Mouse (Mus musculus) CH12.LX (cell line): ENCODE results near the gene Abcd1. TPM values are rescaled to one million over a fixed set of nuclear protein-coding genes. Genes with fewer than 3 reads are reported as not detected.

ENCODE experiments used
- DNase-seq: peaks from one replicate; pipeline ENCODE4 v3.0.0-alpha.2; 2013; ENCODE audit errors: extremely low read depth
- H3K27ac ChIP-seq: 2 replicates; pipeline ENCODE4 v1.5.1; 2012; ENCODE audit warnings: low read depth, mild to moderate bottlenecking, control low read depth, moderate library complexity; ENCODE audit not compliant: insufficient read depth
- H3K27me3 ChIP-seq: replicated peaks from 2 replicates; pipeline ENCODE3; 2012; ENCODE audit warnings: inconsistent platforms
- H3K36me3 ChIP-seq, 2 experiments: replicated peaks in 1 of 2; 2 replicates each; pipeline versions ENCODE3 to v1.6.1; 2012; ENCODE audit warnings: inconsistent platforms in 1 of 2, low read length in 1 of 2, mild to moderate bottlenecking in 1 of 2, mixed read lengths in 1 of 2, moderate library complexity in 1 of 2; ENCODE audit not compliant: control insufficient read depth in 1 of 2, insufficient read depth in 1 of 2
- H3K4me1 ChIP-seq, 2 experiments: 2 replicates each; pipeline ENCODE4 v1.6.1; 2012; ENCODE audit warnings: inconsistent platforms in 1 of 2, moderate library complexity in 1 of 2; ENCODE audit not compliant: insufficient read depth in 2 of 2, control insufficient read depth in 1 of 2
- H3K4me2 ChIP-seq: 2 replicates; pipeline ENCODE4 v1.6.1; 2012; ENCODE audit warnings: low read depth, mild to moderate bottlenecking, control low read depth; ENCODE audit not compliant: poor library complexity, insufficient read depth, severe bottlenecking
- H3K4me3 ChIP-seq, 3 experiments: fragments of 150-350 bp in 1 of 3; sonication (generic) in 1 of 3; replicated peaks in 1 of 3; 2 replicates each; pipeline versions ENCODE3 to v1.5.1; 2011 to 2012; ENCODE audit warnings: low read depth in 2 of 3, low read length in 2 of 3, mild to moderate bottlenecking in 2 of 3, moderate library complexity in 2 of 3, control low read depth in 1 of 3, improper control_type of control experiment in 1 of 3, inconsistent platforms in 1 of 3, mixed read lengths in 1 of 3; ENCODE audit not compliant: poor library complexity in 1 of 3
- H3K79me2 ChIP-seq: replicated peaks from 2 replicates; pipeline ENCODE4 v1.6.1; 2012; ENCODE audit warnings: mild to moderate bottlenecking, moderate library complexity; ENCODE audit not compliant: control insufficient read depth, poor library complexity, insufficient read depth, severe bottlenecking; ENCODE audit errors: extremely low read depth
- H3K9ac ChIP-seq: 2 replicates; pipeline ENCODE4 v1.6.1; 2012; ENCODE audit warnings: low read depth, mild to moderate bottlenecking, control low read depth, moderate library complexity; ENCODE audit not compliant: insufficient read depth
- H3K9me3 ChIP-seq: replicated peaks from 2 replicates; pipeline ENCODE3; 2012; ENCODE audit warnings: low read length, inconsistent platforms, mixed read lengths
- BHLHE40 ChIP-seq: IDR thresholded peaks from 2 replicates; pipeline ENCODE4 v1.6.1; 2011; ENCODE audit warnings: mild to moderate bottlenecking, low read depth, low read length, improper control_type of control experiment
- CHD2 ChIP-seq: IDR thresholded peaks from 2 replicates; pipeline ENCODE4 v1.6.1; 2011; ENCODE audit warnings: low read length, improper control_type of control experiment
- CTCF ChIP-seq, 2 experiments: IDR thresholded peaks in 1 of 2; conservative IDR thresholded peaks in 1 of 2; 2 replicates each; pipeline ENCODE4 v1.5.1; 2011 to 2012; ENCODE audit warnings: low read depth in 2 of 2, low read length in 2 of 2, improper control_type of control experiment in 1 of 2, inconsistent platforms in 1 of 2, mild to moderate bottlenecking in 1 of 2, moderate library complexity in 1 of 2
- E2F4 ChIP-seq: IDR thresholded peaks from 2 replicates; pipeline ENCODE4 v1.6.1; 2011; ENCODE audit warnings: low read depth, low read length, improper control_type of control experiment; ENCODE audit not compliant: insufficient replicate concordance
- ELF1 ChIP-seq: IDR thresholded peaks from 2 replicates; pipeline ENCODE4 v1.6.1; 2014; ENCODE audit warnings: low read depth, mild to moderate bottlenecking, inconsistent platforms, low read length, improper control_type of control experiment
- ETS1 ChIP-seq: conservative IDR thresholded peaks from 2 replicates; pipeline ENCODE4 v1.6.1; 2012; ENCODE audit warnings: low read depth, mild to moderate bottlenecking, inconsistent platforms, low read length, improper control_type of control experiment, moderate library complexity
- GABPA ChIP-seq: IDR thresholded peaks from 2 replicates; pipeline ENCODE4 v1.6.1; 2012; ENCODE audit warnings: low read depth, low read length, improper control_type of control experiment, inconsistent platforms; ENCODE audit not compliant: insufficient replicate concordance
- HCFC1 ChIP-seq: IDR thresholded peaks from 2 replicates; pipeline ENCODE4 v1.6.1; 2012; ENCODE audit warnings: low read depth, mild to moderate bottlenecking, inconsistent platforms, low read length, improper control_type of control experiment
- IRF4 ChIP-seq: IDR thresholded peaks from 2 replicates; pipeline ENCODE4 v1.6.1; 2014; ENCODE audit warnings: low read depth, mild to moderate bottlenecking, inconsistent platforms, low read length, improper control_type of control experiment
- JUN ChIP-seq: IDR thresholded peaks from 2 replicates; pipeline ENCODE4 v1.6.1; 2011; ENCODE audit warnings: low read depth, mild to moderate bottlenecking, low read length, improper control_type of control experiment, moderate library complexity; ENCODE audit not compliant: insufficient read depth
- JUND ChIP-seq: conservative IDR thresholded peaks from 2 replicates; pipeline ENCODE4 v1.6.1; 2011; ENCODE audit warnings: low read depth, low read length, improper control_type of control experiment
- MAFK ChIP-seq: IDR thresholded peaks from 2 replicates; pipeline ENCODE4 v1.6.1; 2011; ENCODE audit warnings: low read length, improper control_type of control experiment; ENCODE audit not compliant: insufficient replicate concordance
- MAX ChIP-seq: IDR thresholded peaks from 2 replicates; pipeline ENCODE4 v1.6.1; 2011; ENCODE audit warnings: low read length, improper control_type of control experiment
- MAZ ChIP-seq: IDR thresholded peaks from 2 replicates; pipeline ENCODE4 v1.6.1; 2012; ENCODE audit warnings: low read depth, mild to moderate bottlenecking, inconsistent platforms, low read length, improper control_type of control experiment, moderate library complexity
- MEF2A ChIP-seq: IDR thresholded peaks from 2 replicates; pipeline ENCODE4 v1.6.1; 2014; ENCODE audit warnings: low read depth, mild to moderate bottlenecking, inconsistent platforms, low read length, improper control_type of control experiment, borderline replicate concordance
- MXI1 ChIP-seq: IDR thresholded peaks from 2 replicates; pipeline ENCODE4 v1.6.1; 2011; ENCODE audit warnings: mild to moderate bottlenecking, low read depth, low read length, improper control_type of control experiment
- MYC ChIP-seq: IDR thresholded peaks from 2 replicates; pipeline ENCODE4 v1.6.1; 2011; ENCODE audit warnings: low read depth, mild to moderate bottlenecking, improper control_type of control experiment, low read length
- PAX5 ChIP-seq: IDR thresholded peaks from 2 replicates; pipeline ENCODE4 v1.6.1; 2012; ENCODE audit warnings: low read length, inconsistent platforms, mixed read lengths
- POLR2A ChIP-seq: IDR thresholded peaks from 2 replicates; pipeline ENCODE4 v1.6.1; 2011; ENCODE audit warnings: low read depth, mild to moderate bottlenecking, improper control_type of control experiment, low read length
- RCOR1 ChIP-seq: conservative IDR thresholded peaks from 2 replicates; pipeline ENCODE4 v1.6.1; 2012; ENCODE audit warnings: low read depth, mild to moderate bottlenecking, inconsistent platforms, low read length, improper control_type of control experiment
- TBP ChIP-seq: conservative IDR thresholded peaks from 2 replicates; pipeline ENCODE4 v1.6.1; 2011; ENCODE audit warnings: low read depth, low read length, improper control_type of control experiment
- TCF12 ChIP-seq: IDR thresholded peaks from 2 replicates; pipeline ENCODE4 v1.6.1; 2014; ENCODE audit warnings: low read depth, mild to moderate bottlenecking, inconsistent platforms, low read length, improper control_type of control experiment
- USF2 ChIP-seq: conservative IDR thresholded peaks from 2 replicates; pipeline ENCODE4 v1.6.1; 2011; ENCODE audit warnings: low read depth, low read length, improper control_type of control experiment
- ZC3H11A ChIP-seq: IDR thresholded peaks from 2 replicates; pipeline ENCODE4 v1.6.1; 2012; ENCODE audit warnings: low read depth, mild to moderate bottlenecking, inconsistent platforms, low read length, improper control_type of control experiment
- ZMIZ1 ChIP-seq: IDR thresholded peaks from 2 replicates; pipeline ENCODE4 v1.6.1; 2012; ENCODE audit warnings: low read depth, mild to moderate bottlenecking, inconsistent platforms, low read length, improper control_type of control experiment
- ZNF384 ChIP-seq: IDR thresholded peaks from 2 replicates; pipeline ENCODE4 v1.6.1; 2012; ENCODE audit warnings: low read depth, low read length, improper control_type of control experiment, inconsistent platforms
- dilution Hi-C: fragments of 300-500 bp; cut with MboI; formaldehyde crosslinking; loops from 2 replicates; pipeline ENCODE4 v1.14.3; 2020; ENCODE audit warnings: low sequenced_read_pairs; ENCODE audit not compliant: extremely low pct_unique_long_range_greater_than_20kb, extremely low pct_ligation_motif_present
- in situ Hi-C: fragments of 300-500 bp; cut with MboI; formaldehyde crosslinking; loops from 3 replicates; pipeline ENCODE4 v1.14.3; 2019; ENCODE audit warnings: low sequenced_read_pairs, low pct_ligation_motif_present, low pct_unique_long_range_greater_than_20kb, mixed read lengths
- polyA plus RNA-seq: library from polyadenylated mRNA; unstranded; fragments of >175 nt; gene quantifications from 2 replicates; pipeline ENCODE4 v1.2.1, GENCODE M21; 2012; ENCODE audit warnings: low read depth; ENCODE audit not compliant: insufficient read length
- total RNA-seq, 2 experiments: library from RNA; depleted of rRNA; stranded (reverse); fragments of 300-350 nt in 1 of 2; fragments of >200 nt in 1 of 2; gene quantifications; 2 replicates each; pipeline ENCODE4 v1.2.3; 2012 to 2014

Abcd1 gene
- total RNA-seq (2012; rRNA removed): 5.6 and 5.9 TPM in 2 replicates
- 2.5 and 2.8 TPM in 2 replicates for total RNA-seq (2014; rRNA removed)
- polyA plus RNA-seq: 10.2 and 11.4 TPM in 2 replicates

GRCm38 (mm10) chrX:73716109-73716661 lies at the start of gene Abcd1, which contains the start of gene Bcap31:
Abcd1 (plus strand) TSS chrX:73716597.
Bcap31 (minus strand) TSS chrX:73716175.
- peak within 1 kb of the TSS; percentile 83 for H3K4me2 ChIP-seq
- H3K27ac ChIP-seq: peak within 1 kb of the TSS; percentile 97
- no peaks in the 10 kb centered on the region for H3K9me3 ChIP-seq
- H3K79me2 ChIP-seq: peaks cover 28% of the 10 kb centered on the region
- peaks cover 5 to 20% of the 10 kb centered on the region in 2 experiments for H3K36me3 ChIP-seq
- TF ChIP-seq E2F4 (peak; percentile 47; the same call in 1 of the 2 replicates), MYC (no peak), RCOR1 (no peak), CHD2 (0 out of 2 replicates have a peak, but pooled peaks have one; percentile 61), BHLHE40 (no peak), MXI1 (peak; percentile 77; the same call in 1 of the 2 replicates), TBP (no peak), ZMIZ1 (peak; percentile 90), MEF2A (no peak), GABPA (no peak), ELF1 (peak; percentile 84), ZC3H11A (no peak), ETS1 (no peak), TCF12 (no peak; the same call in 1 of the 2 replicates), MAFK (no peak), JUN (no peak), MAZ (no peak; the same call in none of the 2 replicates), HCFC1 (peak; percentile 60), IRF4 (0 out of 2 replicates have a peak, but pooled peaks have one; percentile 6), USF2 (no peak), ZNF384 (no peak), MAX (no peak; the same call in 1 of the 2 replicates), CTCF (conservative IDR thresholded peaks at IDR 0.05 in 1 of 2, IDR thresholded peaks at IDR 0.05 in 1 of 2; ENCODE audit: low read depth in 2 of 2, low read length in 2 of 2) (no peak), POLR2A (peak; percentile 88), JUND (no peak), PAX5 (no peak)
- DNase-seq: peak; percentile 96
- H3K9ac ChIP-seq: peak within 1 kb of the TSS; percentile 71
- in situ Hi-C loops: no loop called here
- H3K27me3 ChIP-seq: no peaks in the 10 kb centered on the region
- H3K4me1 ChIP-seq: peaks cover 10 to 32% of the 10 kb centered on the region in 2 experiments; a peak in 3 of 4 replicates
- H3K4me3 ChIP-seq: peak within 1 kb of the TSS; percentile 68 to 76 (median 68)
- dilution Hi-C loops: no loop called here
